Mouse (Mus musculus) liver, adult (tissue): ENCODE measurements around the gene Prr18.

Source experiments
- GATA4 ChIP-seq: IDR thresholded peaks from 2 replicates; pipeline ENCODE4 v1.6.1; 2014; ENCODE audit warnings: mild to moderate bottlenecking, low read length; ENCODE audit not compliant: insufficient replicate concordance

Prr18 gene

DNA sequence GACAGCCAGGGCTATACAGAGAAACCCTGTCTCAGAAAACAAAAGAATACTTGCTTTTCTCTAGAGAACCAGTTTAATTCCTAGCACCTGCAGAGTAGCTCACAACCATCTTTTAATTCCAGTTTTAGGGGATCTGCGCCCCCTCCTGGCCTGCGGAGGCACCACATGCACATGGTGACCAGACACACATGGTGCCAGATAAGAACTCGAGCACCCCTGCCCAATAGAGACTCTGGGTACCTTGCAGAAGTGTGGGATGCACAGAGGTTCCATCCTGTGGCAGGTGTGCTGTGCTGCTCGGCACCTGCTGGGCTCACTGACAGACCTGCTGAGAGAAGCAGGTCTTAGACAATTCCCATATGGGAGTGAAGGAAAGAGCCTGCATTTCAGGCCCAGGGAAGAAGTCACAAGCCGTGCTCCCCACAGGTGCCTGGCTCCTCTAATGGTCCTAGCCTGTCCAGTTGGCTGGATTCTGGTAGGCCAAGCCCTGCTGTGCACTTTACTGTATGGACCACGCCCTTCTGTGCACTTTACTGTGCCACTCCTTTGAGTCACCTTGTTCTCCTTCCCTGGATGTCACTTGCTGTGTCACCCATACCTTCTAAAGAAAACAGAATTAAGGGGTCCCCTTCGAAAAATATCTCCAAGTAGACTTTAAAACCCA, 8.6 kb upstream of the Prr18 start:
- TF ChIP-seq GATA4 = no peak

DNA sequence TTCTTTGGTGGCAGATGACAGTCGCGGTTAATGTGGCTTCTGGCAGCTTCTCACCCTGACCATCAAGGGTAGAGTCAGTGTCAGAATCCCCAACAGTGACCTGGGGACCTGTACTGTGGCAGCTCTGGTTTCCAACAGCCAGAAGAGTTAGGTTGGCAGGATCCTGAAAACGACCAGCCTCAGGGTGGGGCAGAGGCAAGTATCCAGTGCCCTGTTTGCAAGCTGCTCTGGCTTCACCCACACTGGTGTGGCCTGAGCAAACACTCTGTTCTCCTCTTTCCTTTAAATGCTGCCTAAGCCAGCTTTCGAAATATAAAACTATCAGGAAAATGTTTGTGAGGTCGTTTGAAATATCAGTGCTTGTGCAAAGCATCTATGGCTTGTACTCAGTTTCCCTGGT, 6.7 kb upstream of the Prr18 start:
- TF ChIP-seq GATA4 = no peak

DNA sequence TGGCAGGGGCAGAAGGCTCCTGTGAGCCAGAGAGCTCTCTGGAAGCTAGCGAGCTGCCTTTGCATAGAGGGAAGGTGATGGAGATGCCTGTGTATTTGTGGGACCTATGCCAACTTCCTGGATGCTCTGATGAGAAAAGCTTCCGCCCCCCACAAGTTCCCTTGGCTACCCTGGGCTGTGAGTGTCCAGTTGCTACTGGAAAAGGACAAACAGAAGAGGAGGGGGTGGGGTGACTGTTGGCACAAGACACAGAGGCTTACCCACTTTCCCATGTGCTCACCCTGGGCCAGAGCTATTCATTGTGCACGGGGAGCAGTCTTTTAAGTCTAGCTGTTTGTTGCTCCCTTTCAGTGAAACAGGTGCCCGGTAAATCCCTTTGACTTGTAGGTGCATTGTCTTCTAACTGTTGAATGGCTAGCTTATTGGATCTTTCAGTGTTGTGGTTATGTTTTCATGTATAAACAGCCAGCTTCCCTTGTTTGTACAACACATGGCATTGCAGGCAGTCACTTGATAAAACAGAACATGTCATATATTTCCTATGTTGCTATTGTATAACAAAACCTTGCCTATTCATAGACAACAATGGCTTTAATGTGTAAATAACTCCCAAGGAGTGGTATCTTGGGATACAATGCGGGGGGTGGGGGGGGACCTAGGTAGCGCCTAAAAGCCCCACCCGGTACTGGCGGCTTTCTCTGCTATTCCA, 2.6 kb downstream of the Prr18 start:
- no peak for TF ChIP-seq GATA4

DNA sequence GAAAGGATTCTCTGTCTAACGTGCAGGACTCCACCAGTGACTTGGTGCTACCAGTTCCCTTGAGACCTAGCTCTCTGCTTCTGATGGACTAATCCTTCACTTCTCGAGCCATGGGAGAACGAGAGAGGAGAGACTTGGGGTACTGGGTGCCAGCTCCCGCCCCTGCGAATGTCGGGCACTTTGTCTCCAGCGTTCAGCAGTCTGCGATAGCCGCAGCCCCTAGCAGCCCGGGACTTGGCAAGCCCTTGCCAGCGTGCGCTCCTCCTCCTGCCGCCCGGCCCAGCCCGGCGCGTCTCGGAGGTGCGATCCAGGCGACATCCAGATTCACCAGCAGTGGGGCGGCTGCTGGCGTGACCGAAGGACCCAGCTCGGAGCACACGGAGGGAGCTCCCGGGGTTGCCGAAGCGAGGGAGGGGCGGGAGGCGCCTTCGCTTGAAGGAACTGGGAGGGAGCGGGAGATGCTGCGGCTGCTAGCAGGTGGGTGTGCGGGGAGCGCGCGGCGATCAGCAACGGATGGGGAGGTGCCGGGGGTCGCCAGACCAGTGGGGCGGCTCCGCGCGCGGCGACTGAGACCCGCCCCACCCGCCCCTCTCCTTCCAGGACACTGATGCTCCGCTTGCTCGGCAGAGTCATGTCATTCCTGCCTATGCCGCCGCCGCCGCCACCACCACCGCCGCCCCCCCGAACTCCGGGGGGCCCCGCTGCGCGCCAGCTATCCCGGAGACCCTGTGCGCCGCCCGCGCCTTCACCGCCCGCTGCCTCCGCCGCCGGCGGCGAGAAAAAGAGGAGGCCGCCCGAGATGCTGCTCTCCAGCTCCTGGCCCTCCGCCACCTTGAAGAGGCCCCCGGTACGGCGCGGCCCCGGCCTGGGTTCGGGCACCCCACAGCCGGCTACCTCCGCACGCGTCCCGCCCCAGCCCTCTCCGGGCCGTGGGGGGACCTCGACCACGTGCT, 3.4 kb downstream of the Prr18 start:
- TF ChIP-seq GATA4 = no peak

DNA sequence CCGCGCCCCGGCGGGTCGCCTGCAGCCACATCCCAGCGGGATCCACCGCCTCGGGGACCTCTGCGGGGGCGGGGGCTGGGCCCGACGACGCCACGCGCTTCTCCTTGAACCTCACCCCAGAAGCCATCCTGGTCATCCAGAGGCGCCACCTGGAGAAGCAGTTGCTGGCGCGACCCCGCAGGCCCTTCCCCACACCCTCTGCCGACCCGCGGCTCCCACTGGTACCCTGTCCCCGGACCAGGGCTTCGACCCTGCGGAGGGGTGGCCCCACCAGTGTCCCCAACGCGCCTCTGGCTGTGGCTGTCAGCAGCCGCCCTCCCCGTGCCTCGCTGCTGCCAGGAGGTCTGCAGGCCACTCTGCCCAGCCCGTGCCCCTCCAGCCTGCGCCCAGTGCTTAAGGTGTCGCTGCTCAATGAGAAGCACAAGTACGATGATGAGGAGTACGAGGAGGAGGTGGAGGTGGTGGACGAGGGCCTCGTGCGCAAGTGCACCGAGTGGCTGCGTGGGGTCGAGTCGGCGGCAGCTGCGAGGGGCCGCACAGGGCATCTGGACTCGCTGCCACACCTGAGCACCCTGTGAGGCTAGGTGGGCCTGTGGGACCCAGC, 4.2 kb downstream of the Prr18 start:
- TF ChIP-seq GATA4 = no peak

DNA sequence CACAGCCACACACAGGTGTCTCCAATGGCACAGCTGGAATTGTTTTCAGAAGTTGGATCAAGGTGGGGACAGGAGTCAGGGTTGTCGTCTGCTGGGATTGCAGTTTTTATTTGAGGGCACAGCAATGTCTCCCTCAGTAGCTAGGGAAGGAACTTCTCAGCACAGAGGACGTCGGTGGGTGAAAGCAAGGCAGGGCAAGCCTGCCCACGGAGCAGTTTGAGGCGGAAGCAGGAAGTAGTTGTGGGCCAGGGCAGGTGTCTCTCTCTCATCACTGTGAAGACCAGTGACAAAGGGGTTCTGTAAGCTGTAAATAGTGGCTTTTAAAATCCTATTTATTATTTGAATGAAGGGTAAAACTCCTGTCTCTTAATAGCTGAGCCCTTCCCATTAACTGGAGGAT, 5.4 kb downstream of the Prr18 start:
- TF ChIP-seq GATA4 = no peak

DNA sequence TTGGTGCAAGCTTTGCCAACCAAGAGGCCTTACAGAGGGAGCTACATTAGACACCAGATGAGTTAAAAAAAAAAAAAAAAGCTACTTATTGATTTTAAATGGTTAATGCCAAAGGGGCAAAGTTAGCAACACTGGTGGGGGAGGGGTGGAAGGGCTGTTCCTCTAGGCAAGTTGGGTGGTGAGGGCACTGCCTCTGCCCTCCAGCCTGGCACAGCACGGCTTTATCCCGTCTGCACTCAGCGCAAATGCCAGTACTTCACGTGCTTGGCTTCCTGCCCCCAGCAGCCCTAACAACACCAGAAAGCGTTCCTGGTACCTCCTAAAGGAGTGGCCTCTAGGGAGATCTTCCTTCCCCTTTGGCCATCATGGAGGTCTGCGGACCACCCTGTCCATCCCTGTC, 6.2 kb downstream of the Prr18 start:
- TF ChIP-seq GATA4 = no peak

DNA sequence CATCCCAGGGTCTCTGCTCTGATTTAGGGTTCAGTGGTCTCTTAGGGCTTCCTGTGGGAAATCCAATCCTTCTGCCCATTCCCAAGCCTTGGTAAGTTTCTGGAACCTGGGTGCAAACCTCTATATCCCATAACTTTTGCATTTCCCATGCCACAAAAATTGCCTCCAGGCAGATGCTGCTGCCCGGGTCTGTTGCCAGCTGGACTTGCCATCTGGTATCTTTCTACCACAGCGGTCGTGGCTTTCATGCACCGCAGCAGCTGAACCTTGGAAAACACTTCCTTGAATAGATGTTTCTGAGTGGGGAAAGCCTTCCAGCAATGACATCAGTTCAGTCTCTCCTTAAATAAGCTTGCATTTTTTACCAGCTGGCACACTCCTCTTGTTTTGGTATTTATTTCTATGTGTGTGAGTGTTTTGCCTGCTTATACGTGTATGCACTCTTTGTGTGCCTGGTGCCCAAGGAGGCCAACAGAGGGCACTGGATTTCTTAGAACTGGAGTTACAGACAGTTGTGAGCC, 10.6 kb downstream of the Prr18 start:
- TF ChIP-seq GATA4 = no peak

DNA sequence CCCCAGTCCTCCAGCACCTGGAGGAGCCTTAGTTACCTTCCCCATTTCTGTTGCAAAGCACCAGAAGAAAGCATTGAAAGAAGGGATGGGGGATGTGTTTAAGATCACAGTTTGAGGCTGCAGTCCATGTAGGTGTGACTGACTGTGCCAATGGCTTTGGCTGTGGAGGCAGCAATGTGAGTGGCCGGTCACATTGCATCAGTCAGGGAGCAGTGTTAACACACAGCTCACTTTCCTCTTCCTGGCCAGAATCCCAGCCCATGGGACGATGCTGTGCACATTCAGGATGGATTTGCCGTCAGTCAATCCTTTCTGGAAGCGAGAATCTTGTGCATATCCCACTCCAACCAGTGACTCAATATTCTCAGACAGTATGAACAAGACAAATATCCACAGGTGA, 11.7 kb downstream of the Prr18 start:
- no peak for TF ChIP-seq GATA4

DNA sequence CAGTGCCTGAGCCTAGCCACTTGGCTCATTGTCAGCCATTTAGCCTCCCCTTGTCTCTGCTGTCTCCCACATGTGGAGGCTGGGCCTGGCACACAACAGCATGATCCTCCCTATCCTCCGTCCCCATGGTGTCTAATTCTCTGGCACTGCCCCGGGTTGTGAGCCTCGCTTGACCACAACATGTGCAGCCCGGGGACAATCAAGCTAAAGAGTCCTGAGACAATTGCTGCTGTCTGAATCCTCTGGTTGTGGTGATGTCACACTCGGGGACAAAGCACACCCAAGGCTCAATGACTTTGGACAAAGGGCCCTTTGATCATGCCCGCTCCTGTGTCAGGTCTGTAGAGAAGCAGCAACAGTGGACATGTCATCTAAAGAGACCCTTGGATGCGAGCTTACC, 13.8 kb downstream of the Prr18 start:
- TF ChIP-seq GATA4 = no peak

DNA sequence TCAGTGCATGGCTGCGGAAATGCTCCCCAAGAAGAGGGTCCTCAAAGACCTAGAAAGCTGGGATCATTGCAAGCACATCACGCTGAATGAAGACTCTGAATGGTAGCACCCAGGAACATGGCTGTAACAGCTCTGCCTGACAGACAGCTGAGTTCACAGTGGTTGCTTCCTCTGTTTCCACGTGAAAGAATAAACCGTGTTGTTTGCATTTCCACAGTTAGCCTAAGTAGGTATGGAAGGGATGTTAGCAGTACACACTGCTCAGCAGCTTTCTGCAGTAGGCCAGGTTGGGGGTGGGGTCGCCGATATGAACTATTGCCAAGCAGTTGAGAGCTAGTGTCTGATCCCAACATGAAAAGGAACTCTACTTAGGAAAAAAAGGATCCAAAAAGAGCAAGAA, 18.4 kb downstream of the Prr18 start, which contains the start of gene T2:
Gene T2 (plus strand): TSS at position 301 of the 400 bp plus-strand sequence.
- no peak for TF ChIP-seq GATA4

DNA sequence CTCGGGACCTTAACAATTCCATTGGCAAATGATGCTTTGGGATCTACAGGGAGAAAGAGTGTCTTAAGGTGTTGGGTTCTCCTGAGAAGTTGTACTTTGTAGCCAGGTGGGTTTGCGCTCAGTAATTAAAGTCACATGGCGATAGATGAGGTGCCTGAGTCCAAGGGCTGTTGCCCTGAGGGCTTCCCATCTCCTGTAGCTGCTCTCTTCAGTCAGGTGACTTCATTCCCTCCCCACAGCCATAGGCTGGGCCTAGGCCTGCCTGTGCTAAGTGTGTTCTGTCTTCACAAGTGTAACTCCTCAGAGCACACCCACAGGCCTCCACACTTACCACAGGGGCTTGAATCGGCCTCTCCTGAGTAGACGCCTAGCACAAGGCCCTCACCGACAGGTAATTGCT, 20.2 kb downstream of the Prr18 start:
- TF ChIP-seq GATA4 = no peak

DNA sequence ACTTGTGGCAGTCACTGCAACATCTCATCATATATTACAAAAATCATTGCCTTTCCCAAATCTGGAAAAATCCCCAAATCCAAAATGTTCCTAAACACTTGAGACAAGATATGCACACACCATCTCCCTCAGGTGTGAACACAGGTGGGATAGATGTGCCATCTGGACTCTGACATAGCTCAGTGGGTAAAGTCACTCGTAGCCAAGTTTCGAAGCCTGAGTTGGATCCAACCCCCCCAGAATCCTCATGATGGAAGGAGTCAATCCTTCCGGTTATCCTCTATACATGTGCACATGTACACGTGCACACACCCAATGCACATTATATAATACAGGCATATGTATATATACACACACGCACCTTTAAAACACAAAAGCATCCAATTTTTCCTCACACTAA, 23.6 kb downstream of the Prr18 start:
- no peak for TF ChIP-seq GATA4

DNA sequence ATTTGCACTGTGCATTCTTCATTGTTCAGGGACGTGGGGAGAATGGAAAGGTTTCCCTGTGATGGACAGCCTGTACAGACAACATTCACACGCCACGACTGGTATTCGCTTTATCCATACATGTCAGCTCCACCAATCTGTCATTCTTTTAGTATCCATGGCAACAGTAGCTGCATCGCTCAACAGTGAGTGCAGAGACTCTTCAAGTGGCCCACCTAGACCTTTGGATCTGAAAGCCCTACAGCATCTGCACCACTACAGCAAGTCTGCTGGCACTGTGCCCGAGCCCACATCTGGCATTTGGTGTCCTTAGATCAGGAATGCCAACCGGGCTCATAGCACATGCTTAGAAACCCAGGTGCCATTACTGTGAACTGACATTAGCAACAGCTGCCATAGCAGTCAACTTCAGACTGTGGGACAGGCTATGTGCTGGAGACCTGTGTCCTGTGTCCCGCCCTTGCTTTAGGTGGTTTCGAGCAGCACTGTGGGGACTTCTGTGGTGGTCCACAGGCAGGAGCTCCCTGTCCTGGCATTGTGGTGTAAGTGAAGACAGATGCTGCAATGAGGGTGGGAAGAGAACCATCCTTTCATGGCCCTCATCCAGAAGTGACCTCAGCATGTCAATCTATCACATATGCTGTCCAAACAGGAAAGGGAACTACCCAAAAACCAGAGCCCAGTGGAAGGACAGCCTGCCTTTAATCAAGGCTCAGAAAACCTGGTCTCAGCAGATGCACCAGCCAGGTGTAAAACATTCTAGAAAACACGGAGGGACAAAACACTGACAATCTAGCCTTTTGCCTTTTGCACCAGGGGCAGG, 24.2 kb downstream of the Prr18 start:
- TF ChIP-seq GATA4 = no peak
